Mouse (Mus musculus): Measurements from ENCODE around the gene Necab2.

Gene Necab2

GRCm38 (mm10) chr8:119428350-119428740 is 18.2 kb upstream of the Necab2 start:
- DNase-seq (ENCODE audit: low spot score) = no peak

GRCm38 (mm10) chr8:119428766-119429327 is 17.7 kb upstream of the Necab2 start:
- no peak for DNase-seq (ENCODE audit: low spot score)

GRCm38 (mm10) chr8:119429552-119429951 is 17.0 kb upstream of the Necab2 start:
- no peak for DNase-seq (ENCODE audit: low spot score)

GRCm38 (mm10) chr8:119430250-119430649 is 16.3 kb upstream of the Necab2 start:
- no peak for DNase-seq (ENCODE audit: low spot score)

GRCm38 (mm10) chr8:119430690-119431089 is 15.8 kb upstream of the Necab2 start:
- no peak for DNase-seq (ENCODE audit: low spot score)

- DNase-seq (ENCODE audit: low spot score) = no peak
Measured at GRCm38 (mm10) chr8:119432372-119432771, 14.1 kb upstream of the Necab2 start.

- DNase-seq (ENCODE audit: low spot score) = no peak
Measured at GRCm38 (mm10) chr8:119433582-119434174, 12.8 kb upstream of the Necab2 start, which contains the start of gene Osgin1. TSS of gene Osgin1 (plus strand) at chr8:119434124.

GRCm38 (mm10) chr8:119434569-119434968 is 11.9 kb upstream of the Necab2 start:
- DNase-seq (ENCODE audit: low spot score) = no peak

GRCm38 (mm10) chr8:119435527-119435926 is 11.0 kb upstream of the Necab2 start:
- no peak for DNase-seq (ENCODE audit: low spot score)

GRCm38 (mm10) chr8:119436331-119436730 is 10.2 kb upstream of the Necab2 start:
- DNase-seq (ENCODE audit: low spot score) = no peak

GRCm38 (mm10) chr8:119436933-119437332 is 9.6 kb upstream of the Necab2 start:
- peak; percentile 78 for DNase-seq (ENCODE audit: low spot score)

GRCm38 (mm10) chr8:119437506-119437905 is 9.0 kb upstream of the Necab2 start:
- no peak for DNase-seq (ENCODE audit: low spot score)

GRCm38 (mm10) chr8:119438876-119439275 is 7.6 kb upstream of the Necab2 start:
- no peak for DNase-seq (ENCODE audit: low spot score)

GRCm38 (mm10) chr8:119439424-119439823 is 7.1 kb upstream of the Necab2 start:
- DNase-seq (ENCODE audit: low spot score) = no peak

- no peak for DNase-seq (ENCODE audit: low spot score)
Measured at GRCm38 (mm10) chr8:119439893-119440249, 6.6 kb upstream of the Necab2 start.

GRCm38 (mm10) chr8:119440250-119440951 is 6.1 kb upstream of the Necab2 start:
- peak; percentile 79 for DNase-seq (ENCODE audit: low spot score)

GRCm38 (mm10) chr8:119440952-119441270 is 5.6 kb upstream of the Necab2 start:
- DNase-seq (ENCODE audit: low spot score) = no peak

GRCm38 (mm10) chr8:119442013-119442412 is 4.5 kb upstream of the Necab2 start:
- no peak for DNase-seq (ENCODE audit: low spot score)

- no peak for DNase-seq (ENCODE audit: low spot score)
Measured at GRCm38 (mm10) chr8:119442970-119443369, 3.5 kb upstream of the Necab2 start.

- peak; percentile 75 for DNase-seq (ENCODE audit: low spot score)
Measured at GRCm38 (mm10) chr8:119446990-119447780, 666 bp downstream of the Necab2 start.

GRCm38 (mm10) chr8:119447781-119448170 is 1.3 kb downstream of the Necab2 start:
- DNase-seq (ENCODE audit: low spot score) = no peak

GRCm38 (mm10) chr8:119449627-119450026 is 3.1 kb downstream of the Necab2 start:
- DNase-seq (ENCODE audit: low spot score) = no peak

GRCm38 (mm10) chr8:119451131-119451530 is 4.6 kb downstream of the Necab2 start:
- DNase-seq (ENCODE audit: low spot score) = no peak

Measured in testis, postnatal 10 days (tissue).